Mouse (Mus musculus): Measurements from ENCODE around the gene Slc10a1. TPM values are rescaled to one million over a fixed set of nuclear protein-coding genes. Genes with fewer than 3 reads are reported as not detected.
"Not testable (repeated sequence)": the region's sequence is repeated elsewhere in the genome, so short reads cannot be mapped to it uniquely, and the experiment has no call there.

Slc10a1 gene
- polyA plus RNA-seq, 1 experiment from 2014 or later = 0.20 TPM

DNA sequence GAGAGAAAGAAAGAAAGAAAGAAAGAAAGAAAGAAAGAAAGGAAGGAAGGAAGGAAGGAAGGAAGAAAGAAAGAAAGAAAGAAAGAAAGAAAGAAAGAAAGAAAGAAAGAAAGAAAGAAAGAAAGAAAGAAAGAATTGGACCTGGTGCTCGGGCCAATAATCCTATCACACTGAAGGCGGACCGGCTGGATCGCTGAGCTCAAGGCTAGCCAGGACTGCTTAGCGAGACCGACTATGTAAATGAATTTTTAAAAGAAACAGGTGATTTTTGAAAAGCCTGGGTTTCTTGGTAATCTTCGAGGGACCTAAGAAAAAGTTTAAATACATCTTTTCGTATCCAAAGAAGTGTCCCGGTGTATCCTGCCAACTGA lies 23.6 kb downstream of the Slc10a1 start:
- not testable (repeated sequence) for DNase-seq (ENCODE audit: low spot score); H3K27ac ChIP-seq (replicated peaks; ENCODE audit: low read depth, low read length); H3K4me1 ChIP-seq (ENCODE audit: control insufficient read depth, insufficient read depth, low read length); H3K27me3 ChIP-seq (ENCODE audit: control insufficient read depth, insufficient read depth, low read length); H3K9me3 ChIP-seq (replicated peaks; ENCODE audit: control insufficient read depth, low read length); H3K9ac ChIP-seq (replicated peaks; ENCODE audit: low read length)
- Histone ChIP-seq H3K4me3 (ENCODE audit: low read depth, low read length) (peak overlapping the region; percentile 99), H3K36me3 (replicated peaks; ENCODE audit: control insufficient read depth, insufficient read depth, low read depth, low read length) (peaks cover 10% of the 10 kb centered on the region), H3K4me2 (ENCODE audit: low read depth, low read length) (0 out of 2 replicates have a peak overlapping the region, but pooled peaks have one; percentile 2)
- WGBS = 2% methylated on average over 9 of the region's 9 CpGs
- ATAC-seq (replicated peaks; ENCODE audit: insufficient number of reproducible peaks, low FRiP score, low TSS enrichment, low read depth) = peak; percentile 41

DNA sequence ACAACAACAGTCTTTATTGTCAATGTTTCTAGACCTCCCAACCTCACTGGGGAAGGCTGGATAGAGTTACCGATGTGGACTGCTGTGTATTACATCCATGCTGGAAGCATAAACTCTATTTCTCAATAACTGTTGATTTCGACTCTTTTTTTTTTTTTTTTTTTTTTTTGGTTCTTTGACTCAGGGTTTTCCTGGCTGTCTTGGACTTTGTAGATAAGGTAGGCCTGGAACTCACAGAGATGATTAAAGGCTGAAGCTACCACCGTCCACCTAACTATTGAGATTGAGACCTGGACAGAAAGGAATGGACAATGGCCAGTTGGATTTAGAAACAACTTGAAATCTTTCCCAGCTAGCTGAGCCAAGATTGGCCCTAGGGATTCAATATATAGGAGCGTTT lies 24.3 kb downstream of the Slc10a1 start:
- Histone ChIP-seq H3K27me3 (ENCODE audit: control insufficient read depth, insufficient read depth, low read length) (no peaks in the 10 kb centered on the region), H3K9ac (replicated peaks; ENCODE audit: low read length) (no peak overlapping the region), H3K4me1 (ENCODE audit: control insufficient read depth, insufficient read depth, low read length) (no peaks in the 10 kb centered on the region), H3K4me2 (ENCODE audit: low read depth, low read length) (no peak overlapping the region), H3K4me3 (ENCODE audit: low read depth, low read length) (no peak overlapping the region), H3K36me3 (replicated peaks; ENCODE audit: control insufficient read depth, insufficient read depth, low read depth, low read length) (peaks cover 10% of the 10 kb centered on the region), H3K27ac (replicated peaks; ENCODE audit: low read depth, low read length) (no peak overlapping the region), H3K9me3 (replicated peaks; ENCODE audit: control insufficient read depth, low read length) (no peaks in the 10 kb centered on the region)
- DNase-seq (ENCODE audit: low spot score) (no peak), ATAC-seq (replicated peaks; ENCODE audit: insufficient number of reproducible peaks, low FRiP score, low TSS enrichment, low read depth) (no peak)
- WGBS = 94% methylated on average over 4 of the region's 4 CpGs

DNA sequence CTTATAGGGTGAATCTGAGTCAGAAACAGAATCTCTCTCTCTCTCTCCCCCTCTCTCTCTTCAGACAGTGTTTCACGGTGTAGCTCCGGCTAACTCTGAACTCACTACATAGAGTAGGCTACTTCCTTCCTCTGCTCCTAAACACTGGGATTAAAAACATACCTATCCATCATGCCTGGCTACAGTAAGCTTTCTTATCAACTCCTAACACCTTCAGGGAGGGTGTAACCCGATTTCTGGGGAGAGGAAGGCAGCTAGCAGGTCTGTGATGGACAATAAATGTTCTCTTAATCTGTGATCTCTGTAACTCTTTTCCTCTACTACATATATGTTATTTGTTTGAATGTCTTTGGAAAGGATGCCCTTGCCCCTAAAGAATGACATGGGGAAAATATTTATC lies 25.1 kb downstream of the Slc10a1 start:
- no peaks in the 10 kb centered on the region for H3K27me3 ChIP-seq (ENCODE audit: control insufficient read depth, insufficient read depth, low read length)
- no peak for ATAC-seq (replicated peaks; ENCODE audit: insufficient number of reproducible peaks, low FRiP score, low TSS enrichment, low read depth)
- H3K36me3 ChIP-seq (replicated peaks; ENCODE audit: control insufficient read depth, insufficient read depth, low read depth, low read length) = peaks cover 6% of the 10 kb centered on the region; the same call in 1 of the 2 replicates
- DNase-seq (ENCODE audit: low spot score) = no peak
- H3K27ac ChIP-seq (replicated peaks; ENCODE audit: low read depth, low read length) = no peak overlapping the region
- no peaks in the 10 kb centered on the region for H3K4me1 ChIP-seq (ENCODE audit: control insufficient read depth, insufficient read depth, low read length)
- WGBS = 80% methylated on average over 3 of the region's 3 CpGs
- H3K4me2 ChIP-seq (ENCODE audit: low read depth, low read length) = no peak overlapping the region
- H3K4me3 ChIP-seq (ENCODE audit: low read depth, low read length) = no peak overlapping the region
- no peak overlapping the region for H3K9ac ChIP-seq (replicated peaks; ENCODE audit: low read length)
- no peaks in the 10 kb centered on the region for H3K9me3 ChIP-seq (replicated peaks; ENCODE audit: control insufficient read depth, low read length)

DNA sequence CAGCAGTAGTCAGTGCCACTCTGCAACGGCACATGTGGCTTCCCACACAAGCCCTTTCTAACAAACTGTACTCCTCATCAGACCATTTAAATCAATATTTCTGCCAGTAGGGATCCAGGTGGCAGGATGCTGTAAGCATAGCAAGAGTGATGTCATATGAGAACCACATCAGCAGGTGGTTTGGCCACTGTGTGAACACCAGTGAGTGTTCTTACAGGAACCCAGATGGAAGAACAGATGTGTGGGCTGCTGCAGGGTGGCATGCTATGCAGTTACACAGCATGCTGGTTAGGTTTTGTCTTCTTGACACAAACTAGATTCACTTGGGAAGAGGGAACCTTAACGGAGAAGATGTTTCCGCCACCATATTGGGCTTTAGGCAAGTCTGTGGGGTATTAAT lies 26.6 kb downstream of the Slc10a1 start:
- no peaks in the 10 kb centered on the region for H3K9me3 ChIP-seq (replicated peaks; ENCODE audit: control insufficient read depth, low read length)
- H3K4me1 ChIP-seq (ENCODE audit: control insufficient read depth, insufficient read depth, low read length) = no peaks in the 10 kb centered on the region
- ATAC-seq (replicated peaks; ENCODE audit: insufficient number of reproducible peaks, low FRiP score, low TSS enrichment, low read depth) (no peak), DNase-seq (ENCODE audit: low spot score) (no peak)
- no peak overlapping the region for H3K9ac ChIP-seq (replicated peaks; ENCODE audit: low read length)
- no peak overlapping the region for H3K4me2 ChIP-seq (ENCODE audit: low read depth, low read length)
- H3K4me3 ChIP-seq (ENCODE audit: low read depth, low read length) = no peak overlapping the region
- WGBS = 90% methylated on average over 3 of the region's 3 CpGs
- no peaks in the 10 kb centered on the region for H3K27me3 ChIP-seq (ENCODE audit: control insufficient read depth, insufficient read depth, low read length)
- H3K27ac ChIP-seq (replicated peaks; ENCODE audit: low read depth, low read length) = no peak overlapping the region
- no peaks in the 10 kb centered on the region for H3K36me3 ChIP-seq (replicated peaks; ENCODE audit: control insufficient read depth, insufficient read depth, low read depth, low read length)

DNA sequence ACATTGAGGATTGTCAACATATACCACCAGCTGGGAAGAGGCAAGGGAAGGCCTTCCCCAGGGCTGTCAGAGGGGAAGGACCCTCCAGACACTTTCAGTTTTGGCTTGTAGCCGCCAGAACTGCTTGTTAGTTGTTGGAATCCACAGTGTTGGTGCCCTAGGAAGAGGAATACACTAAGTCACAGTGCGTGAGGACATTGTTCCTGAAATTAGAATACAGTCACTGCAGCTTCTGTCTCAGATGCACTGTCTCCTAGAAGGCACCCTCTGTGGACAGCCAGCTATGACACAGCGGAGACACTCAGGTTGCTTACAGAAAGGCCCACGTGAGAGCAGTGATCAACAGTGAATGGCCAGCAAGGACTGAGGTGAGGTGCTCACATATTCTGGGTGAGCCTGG lies 29.3 kb downstream of the Slc10a1 start:
- ATAC-seq (replicated peaks; ENCODE audit: insufficient number of reproducible peaks, low FRiP score, low TSS enrichment, low read depth) (no peak), DNase-seq (ENCODE audit: low spot score) (no peak)
- Histone ChIP-seq H3K27me3 (ENCODE audit: control insufficient read depth, insufficient read depth, low read length) (no peaks in the 10 kb centered on the region), H3K27ac (replicated peaks; ENCODE audit: low read depth, low read length) (no peak overlapping the region), H3K4me2 (ENCODE audit: low read depth, low read length) (no peak overlapping the region), H3K4me3 (ENCODE audit: low read depth, low read length) (no peak overlapping the region), H3K9me3 (replicated peaks; ENCODE audit: control insufficient read depth, low read length) (no peaks in the 10 kb centered on the region), H3K36me3 (replicated peaks; ENCODE audit: control insufficient read depth, insufficient read depth, low read depth, low read length) (no peaks in the 10 kb centered on the region), H3K9ac (replicated peaks; ENCODE audit: low read length) (no peak overlapping the region), H3K4me1 (ENCODE audit: control insufficient read depth, insufficient read depth, low read length) (no peaks in the 10 kb centered on the region)
- 75% methylated on average over 4 of the region's 4 CpGs for WGBS

DNA sequence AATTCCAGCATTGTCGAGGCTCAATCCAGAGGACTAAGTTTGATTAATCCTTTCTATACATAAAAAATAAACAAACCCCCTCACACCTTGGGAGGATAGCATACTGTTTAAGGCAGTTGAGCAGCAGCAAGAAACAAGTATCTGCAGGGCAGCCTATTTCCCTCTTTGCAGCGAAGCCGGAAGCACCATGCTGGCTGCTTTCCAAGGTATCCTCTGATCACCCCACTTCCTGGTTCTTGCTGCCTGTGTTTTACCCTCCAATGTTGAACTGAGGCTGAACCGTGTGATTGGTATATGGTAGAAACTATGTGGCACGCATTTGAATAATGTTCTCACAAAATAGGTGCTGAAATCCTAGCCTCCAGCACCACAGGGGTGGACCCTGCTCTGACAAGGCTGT lies 29.9 kb downstream of the Slc10a1 start:
- DNase-seq (ENCODE audit: low spot score) (no peak), ATAC-seq (replicated peaks; ENCODE audit: insufficient number of reproducible peaks, low FRiP score, low TSS enrichment, low read depth) (no peak)
- Histone ChIP-seq H3K9ac (replicated peaks; ENCODE audit: low read length) (no peak overlapping the region), H3K4me3 (ENCODE audit: low read depth, low read length) (no peak overlapping the region), H3K9me3 (replicated peaks; ENCODE audit: control insufficient read depth, low read length) (no peaks in the 10 kb centered on the region), H3K4me2 (ENCODE audit: low read depth, low read length) (no peak overlapping the region), H3K4me1 (ENCODE audit: control insufficient read depth, insufficient read depth, low read length) (no peaks in the 10 kb centered on the region), H3K27ac (replicated peaks; ENCODE audit: low read depth, low read length) (no peak overlapping the region), H3K36me3 (replicated peaks; ENCODE audit: control insufficient read depth, insufficient read depth, low read depth, low read length) (no peaks in the 10 kb centered on the region), H3K27me3 (ENCODE audit: control insufficient read depth, insufficient read depth, low read length) (no peaks in the 10 kb centered on the region)
- WGBS = 79% methylated on average over 5 of the region's 5 CpGs

DNA sequence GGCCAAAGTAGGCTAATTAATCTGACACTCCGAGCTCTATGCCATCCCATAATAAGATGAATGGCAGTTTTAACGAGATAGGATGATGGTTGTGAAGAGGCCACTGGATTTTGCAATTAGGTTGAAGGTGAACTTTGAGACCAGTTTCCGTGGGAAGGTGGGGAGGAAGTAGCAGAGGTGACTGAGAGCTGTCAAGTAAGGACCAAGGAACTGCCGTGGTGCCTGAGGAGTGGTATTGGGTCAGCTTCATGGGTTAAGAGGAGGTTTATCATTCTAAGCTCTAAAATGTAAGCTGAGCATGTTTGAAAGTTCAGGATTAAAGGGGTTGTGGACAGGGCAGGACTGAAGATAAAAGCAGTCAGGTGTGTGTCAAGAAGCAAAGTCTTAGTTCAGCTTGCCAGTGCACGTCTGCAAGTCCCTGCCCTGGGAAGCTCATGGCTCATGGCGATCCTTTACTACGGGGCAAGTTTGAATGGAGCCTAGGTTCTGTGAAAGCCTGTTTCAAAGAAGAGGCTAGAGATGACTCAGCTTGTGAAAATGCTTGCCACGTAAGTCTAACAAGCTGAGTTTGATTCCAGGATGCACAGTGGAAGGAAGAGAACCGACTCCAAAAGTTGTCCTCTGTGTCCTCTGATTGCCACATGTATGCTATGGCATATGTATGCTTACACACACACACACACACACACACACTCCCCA lies 31.0 kb downstream of the Slc10a1 start:
- no peak overlapping the region for H3K9ac ChIP-seq (replicated peaks; ENCODE audit: low read length)
- H3K27me3 ChIP-seq (ENCODE audit: control insufficient read depth, insufficient read depth, low read length) = no peaks in the 10 kb centered on the region
- no peak overlapping the region for H3K4me2 ChIP-seq (ENCODE audit: low read depth, low read length)
- DNase-seq (ENCODE audit: low spot score) (no peak), ATAC-seq (replicated peaks; ENCODE audit: insufficient number of reproducible peaks, low FRiP score, low TSS enrichment, low read depth) (no peak)
- no peak overlapping the region for H3K27ac ChIP-seq (replicated peaks; ENCODE audit: low read depth, low read length)
- WGBS = 81% methylated on average over 9 of the region's 9 CpGs
- no peaks in the 10 kb centered on the region for H3K4me1 ChIP-seq (ENCODE audit: control insufficient read depth, insufficient read depth, low read length)
- no peak overlapping the region for H3K4me3 ChIP-seq (ENCODE audit: low read depth, low read length)
- no peaks in the 10 kb centered on the region for H3K36me3 ChIP-seq (replicated peaks; ENCODE audit: control insufficient read depth, insufficient read depth, low read depth, low read length)
- H3K9me3 ChIP-seq (replicated peaks; ENCODE audit: control insufficient read depth, low read length) = no peaks in the 10 kb centered on the region

DNA sequence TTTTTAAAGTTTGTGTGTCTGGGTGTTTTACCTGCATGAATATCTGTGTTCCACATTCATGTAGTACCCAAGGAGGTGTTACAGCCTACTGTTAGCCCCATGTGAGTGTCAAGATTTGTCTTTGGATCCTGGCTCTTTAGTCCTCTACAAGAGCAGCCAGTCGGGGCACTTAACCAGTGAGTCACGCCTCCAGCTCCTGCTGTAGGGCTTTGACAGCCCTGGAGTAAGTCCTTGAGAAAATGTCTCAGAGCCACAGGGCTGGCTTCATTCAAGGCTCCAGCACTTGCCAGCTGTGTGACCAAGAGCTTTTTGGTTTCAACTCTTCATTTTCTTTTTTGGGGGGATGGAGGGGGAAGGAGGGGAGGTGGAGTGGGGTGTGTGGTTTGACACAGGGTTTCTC lies 31.8 kb downstream of the Slc10a1 start:
- Histone ChIP-seq H3K4me3 (ENCODE audit: low read depth, low read length) (no peak overlapping the region), H3K4me1 (ENCODE audit: control insufficient read depth, insufficient read depth, low read length) (no peaks in the 10 kb centered on the region), H3K9ac (replicated peaks; ENCODE audit: low read length) (no peak overlapping the region), H3K27me3 (ENCODE audit: control insufficient read depth, insufficient read depth, low read length) (no peaks in the 10 kb centered on the region), H3K9me3 (replicated peaks; ENCODE audit: control insufficient read depth, low read length) (no peaks in the 10 kb centered on the region), H3K27ac (replicated peaks; ENCODE audit: low read depth, low read length) (no peak overlapping the region), H3K36me3 (replicated peaks; ENCODE audit: control insufficient read depth, insufficient read depth, low read depth, low read length) (no peaks in the 10 kb centered on the region), H3K4me2 (ENCODE audit: low read depth, low read length) (no peak overlapping the region)
- no peak for ATAC-seq (replicated peaks; ENCODE audit: insufficient number of reproducible peaks, low FRiP score, low TSS enrichment, low read depth)
- DNase-seq (ENCODE audit: low spot score) = no peak
- 82% methylated on average over 2 of the region's 2 CpGs for WGBS

Data from embryonic facial prominence, embryonic 11.5 days (tissue).